Mouse (Mus musculus) CH12.LX (cell line): ENCODE data around the gene Hip1.

Experiments used
- CHD1 ChIP-seq: IDR thresholded peaks from 2 replicates; pipeline ENCODE4 v1.6.1; 2012; ENCODE audit warnings: low read depth, low read length, improper control_type of control experiment, inconsistent platforms
- CTCF ChIP-seq, 2 experiments: IDR thresholded peaks in 1 of 2; conservative IDR thresholded peaks in 1 of 2; 2 replicates each; pipeline ENCODE4 v1.5.1; 2011 to 2012; ENCODE audit warnings: low read depth in 2 of 2, low read length in 2 of 2, improper control_type of control experiment in 1 of 2, inconsistent platforms in 1 of 2, mild to moderate bottlenecking in 1 of 2, moderate library complexity in 1 of 2
- ETS1 ChIP-seq: conservative IDR thresholded peaks from 2 replicates; pipeline ENCODE4 v1.6.1; 2012; ENCODE audit warnings: low read depth, mild to moderate bottlenecking, inconsistent platforms, low read length, improper control_type of control experiment, moderate library complexity
- GABPA ChIP-seq: IDR thresholded peaks from 2 replicates; pipeline ENCODE4 v1.6.1; 2012; ENCODE audit warnings: low read depth, low read length, improper control_type of control experiment, inconsistent platforms; ENCODE audit not compliant: insufficient replicate concordance
- JUND ChIP-seq: conservative IDR thresholded peaks from 2 replicates; pipeline ENCODE4 v1.6.1; 2011; ENCODE audit warnings: low read depth, low read length, improper control_type of control experiment
- MAFK ChIP-seq: IDR thresholded peaks from 2 replicates; pipeline ENCODE4 v1.6.1; 2011; ENCODE audit warnings: low read length, improper control_type of control experiment; ENCODE audit not compliant: insufficient replicate concordance
- MAX ChIP-seq: IDR thresholded peaks from 2 replicates; pipeline ENCODE4 v1.6.1; 2011; ENCODE audit warnings: low read length, improper control_type of control experiment
- POLR2A ChIP-seq: IDR thresholded peaks from 2 replicates; pipeline ENCODE4 v1.6.1; 2011; ENCODE audit warnings: low read depth, mild to moderate bottlenecking, improper control_type of control experiment, low read length
- SMC3 ChIP-seq: IDR thresholded peaks from 2 replicates; pipeline ENCODE4 v1.6.1; 2011; ENCODE audit warnings: low read depth, low read length, improper control_type of control experiment

DNA sequence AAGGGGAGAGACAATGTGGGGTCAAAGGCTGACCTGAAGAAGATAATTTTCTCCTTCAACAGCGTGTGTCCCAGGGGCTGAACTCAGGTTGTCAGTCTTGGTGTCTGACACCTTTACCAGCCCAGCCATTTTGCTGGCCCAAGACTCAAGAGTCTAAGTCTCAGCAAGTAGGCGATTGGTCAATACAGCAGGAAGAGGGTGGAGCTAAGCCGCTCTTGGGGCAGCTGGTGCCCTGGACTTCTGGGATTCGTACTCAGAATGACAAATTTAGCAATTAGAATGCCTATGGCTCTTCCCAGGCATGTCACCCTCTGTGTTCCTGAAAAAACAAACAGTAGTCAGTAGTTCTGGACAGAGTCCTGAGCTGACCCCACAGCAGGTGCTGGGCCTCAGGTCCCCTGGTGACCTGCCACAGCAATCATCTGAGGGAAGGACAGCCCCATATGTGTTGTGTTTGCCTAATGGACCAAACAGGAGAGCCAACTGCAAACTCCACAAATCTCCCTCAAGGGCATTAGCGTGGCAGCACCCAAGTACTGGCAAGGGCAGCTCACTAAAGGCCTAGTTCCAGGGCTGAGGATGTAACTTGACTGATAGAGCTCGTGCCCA lies 47.5 kb downstream of the Hip1 start:
- TF ChIP-seq CTCF (conservative IDR thresholded peaks at IDR 0.05 in 1 of 2, IDR thresholded peaks at IDR 0.05 in 1 of 2; ENCODE audit: low read depth in 2 of 2, low read length in 2 of 2) (no peak), MAFK (no peak), ETS1 (no peak), CHD1 (no peak), POLR2A (no peak), MAX (no peak), JUND (no peak), SMC3 (no peak), GABPA (no peak)
